Mouse (Mus musculus): ENCODE measurements around the gene Pax8.

- TF ChIP-seq POLR2A (IDR thresholded peaks at IDR 0.05; ENCODE audit: insufficient read length, low read depth) (no peak), E2F4 (IDR thresholded peaks at IDR 0.05; ENCODE audit: insufficient read depth) (no peak), MYOG (IDR thresholded peaks at IDR 0.05; ENCODE audit: control insufficient read depth in 1 of 3, insufficient read depth in 1 of 3, insufficient read length in 2 of 3, low read depth in 2 of 3) (no peak), USF1 (IDR thresholded peaks at IDR 0.05; ENCODE audit: low read depth) (no peak), POLR2AphosphoS2 (IDR thresholded peaks at IDR 0.05; ENCODE audit: insufficient read length, low read depth) (no peak), MAX (IDR thresholded peaks at IDR 0.05; ENCODE audit: low read depth) (no peak), TCF3 (IDR thresholded peaks at IDR 0.05; ENCODE audit: insufficient read length, low read depth) (no peak), TCF12 (IDR thresholded peaks at IDR 0.05; ENCODE audit: insufficient read depth, poor library complexity, severe bottlenecking) (no peak), CEBPB (IDR thresholded peaks at IDR 0.05; ENCODE audit: insufficient read depth, poor library complexity, severe bottlenecking) (no peak)
Observed at GRCm38 (mm10) chr2:24488660-24489059, 13.3 kb upstream of the Pax8 start.
